Mouse (Mus musculus) midbrain, embryonic 14.5 days (tissue): ENCODE measurements around the gene Foxred2. TPM values are rescaled to one million over a fixed set of nuclear protein-coding genes. Genes with fewer than 3 reads are reported as not detected.

ENCODE experiments used
- ATAC-seq: fragments of 200-750 bp; cut with Nextera tagmentation; 2 replicates; pipeline ENCODE4 v1.8.0; 2017; ENCODE audit warnings: moderate number of reproducible peaks, moderate library complexity; ENCODE audit not compliant: low FRiP score, low TSS enrichment
- DNase-seq: peaks from one replicate; pipeline ENCODE4 v3.0.0-alpha.2; 2015
- H3K27ac ChIP-seq: fragments of 300-500 bp; sonication (generic); replicated peaks from 2 replicates; pipeline ENCODE4 v1.5.1; 2014; ENCODE audit warnings: mild to moderate bottlenecking, low read depth, low read length, moderate library complexity
- H3K27me3 ChIP-seq: fragments of 300-500 bp; sonication (generic); 2 replicates; pipeline ENCODE4 v1.6.1; 2014; ENCODE audit warnings: low read length, control low read depth, mixed read lengths; ENCODE audit not compliant: control insufficient read depth, insufficient read depth
- H3K36me3 ChIP-seq: fragments of 300-500 bp; sonication (generic); 2 replicates; pipeline ENCODE4 v1.6.1; 2014; ENCODE audit warnings: low read length, control low read depth; ENCODE audit not compliant: control insufficient read depth, insufficient read depth
- H3K4me1 ChIP-seq: fragments of 300-500 bp; sonication (generic); 2 replicates; pipeline ENCODE4 v1.6.1; 2014; ENCODE audit warnings: mild to moderate bottlenecking, antibody characterized with exemption, low read length, control low read depth; ENCODE audit not compliant: control insufficient read depth, insufficient read depth
- H3K4me2 ChIP-seq: fragments of 300-500 bp; sonication (generic); 2 replicates; pipeline ENCODE4 v1.6.1; 2014; ENCODE audit warnings: mild to moderate bottlenecking, low read length, moderate library complexity
- H3K4me3 ChIP-seq: fragments of 300-500 bp; sonication (generic); replicated peaks from 2 replicates; pipeline ENCODE4 v1.5.1; 2014; ENCODE audit warnings: low read depth, low read length
- H3K9ac ChIP-seq: fragments of 300-500 bp; sonication (generic); replicated peaks from 2 replicates; pipeline ENCODE4 v1.6.1; 2014; ENCODE audit warnings: mild to moderate bottlenecking, low read length, moderate library complexity
- H3K9me3 ChIP-seq: fragments of 300-500 bp; sonication (generic); 2 replicates; pipeline ENCODE4 v1.6.1; 2016; ENCODE audit warnings: low read length, control low read depth, mixed read lengths; ENCODE audit not compliant: control insufficient read depth
- WGBS: fragments of 180-500 bp; shearing (Covaris S2); extraction: QIAGEN DNeasy Blood & Tissue Kit; methylation state at CpG from one replicate; pipeline ENCODE4 v1.1.7; 2014; 5-methylcytosine and 5-hydroxymethylcytosine counted together
- polyA plus RNA-seq: library from polyadenylated mRNA; unstranded; fragments of >200 nt; fragmentation: Nextera tagmentation; extraction: Ambion mirVana; gene quantifications from 2 replicates; pipeline ENCODE4 v1.2.1, GENCODE M21; 2014

Gene Foxred2
- polyA plus RNA-seq, 1 experiment from 2014 or later: 9.2 TPM

DNA sequence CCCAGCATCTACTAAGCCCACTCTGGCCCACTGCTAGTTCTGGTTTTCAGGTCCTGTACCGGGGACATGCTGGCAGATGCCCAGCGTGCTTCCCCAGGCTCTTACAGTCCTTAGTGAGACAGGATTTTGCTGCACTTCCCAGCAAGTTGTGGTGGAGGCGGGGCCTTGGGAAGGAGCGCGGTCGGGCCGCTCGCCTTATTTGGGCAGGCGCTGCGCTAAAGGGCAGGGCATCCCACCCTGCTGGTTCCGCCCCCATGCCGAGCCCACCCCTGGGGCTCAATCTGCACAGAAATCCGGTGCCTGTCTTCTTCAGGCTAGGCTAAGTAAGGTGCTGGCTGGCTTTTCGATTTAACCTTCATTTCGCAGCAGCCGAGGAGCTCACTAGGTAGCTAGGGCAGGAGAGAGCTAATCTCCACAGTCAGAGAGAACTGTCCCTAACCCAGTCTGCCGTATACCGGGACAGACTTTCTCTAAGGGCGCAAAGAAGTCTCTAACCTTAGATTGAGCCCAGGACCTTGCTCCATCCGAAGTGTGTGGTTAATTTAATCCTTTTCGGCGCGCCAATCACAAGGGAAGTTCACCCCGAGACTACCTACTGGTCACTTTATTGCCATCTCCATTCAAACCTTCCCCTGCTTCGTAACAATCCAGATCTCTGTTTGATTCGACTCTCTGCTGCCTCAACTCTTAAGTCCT is 51.1 kb downstream of the Foxred2 start:
- no peaks in the 10 kb centered on the region for H3K4me1 ChIP-seq
- H3K9me3 ChIP-seq: no peaks in the 10 kb centered on the region
- ATAC-seq (no peak), DNase-seq (peak; percentile 66)
- H3K27me3 ChIP-seq: peaks cover 10% of the 10 kb centered on the region; the same call in 1 of the 2 replicates
- no peak overlapping the region for H3K27ac ChIP-seq
- peak overlapping the region; percentile 27 for H3K4me3 ChIP-seq
- WGBS: 3% methylated on average over 26 of the region's 26 CpGs
- H3K36me3 ChIP-seq: no peaks in the 10 kb centered on the region
- H3K4me2 ChIP-seq: peak overlapping the region; percentile 62
- peak overlapping the region; percentile 44; the same call in 1 of the 2 replicates for H3K9ac ChIP-seq

DNA sequence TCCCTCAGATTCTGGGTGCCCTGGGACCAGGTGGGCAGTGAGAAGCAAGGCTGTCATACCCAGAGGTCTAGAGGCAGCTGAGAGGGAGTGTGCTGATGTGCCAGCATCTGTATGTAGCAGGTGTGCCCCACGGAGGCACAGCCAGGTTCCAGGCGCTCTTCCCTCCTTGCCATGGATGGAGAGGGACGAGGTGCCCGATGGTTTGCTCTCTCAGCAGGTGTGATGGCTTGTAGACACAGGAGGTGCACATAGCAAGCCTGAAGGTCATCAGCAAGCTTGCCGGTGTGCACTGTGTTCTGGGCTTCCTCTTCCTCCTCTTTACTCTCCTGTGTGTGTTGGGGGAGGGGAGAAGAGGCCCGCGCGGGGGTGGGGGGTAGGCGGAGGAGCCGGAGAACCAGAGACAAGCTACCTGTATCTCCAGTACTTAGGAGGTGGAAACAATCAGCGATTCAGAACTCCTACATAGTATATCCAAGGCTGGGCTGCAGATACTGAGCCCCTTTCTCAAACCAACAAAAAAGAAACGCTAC is 52.1 kb downstream of the Foxred2 start:
- WGBS: 36% methylated on average over 12 of the region's 12 CpGs
- H3K27ac ChIP-seq: no peak overlapping the region
- H3K9ac ChIP-seq: no peak overlapping the region
- no peak overlapping the region for H3K4me3 ChIP-seq
- no peaks in the 10 kb centered on the region for H3K36me3 ChIP-seq
- no peaks in the 10 kb centered on the region for H3K9me3 ChIP-seq
- no peaks in the 10 kb centered on the region for H3K4me1 ChIP-seq
- no peak overlapping the region for H3K4me2 ChIP-seq
- DNase-seq: no peak
- ATAC-seq: no peak
- H3K27me3 ChIP-seq: peaks cover 10% of the 10 kb centered on the region; the same call in 1 of the 2 replicates

GRCm38 (mm10) chr15:77903176-77903575 is 53.3 kb downstream of the Foxred2 start:
- ATAC-seq (no peak), DNase-seq (no peak)
- Histone ChIP-seq H3K9me3 (no peaks in the 10 kb centered on the region), H3K36me3 (no peaks in the 10 kb centered on the region), H3K4me3 (no peak overlapping the region), H3K9ac (no peak overlapping the region), H3K27ac (no peak overlapping the region), H3K4me1 (no peaks in the 10 kb centered on the region), H3K4me2 (no peak overlapping the region), H3K27me3 (peaks cover 10% of the 10 kb centered on the region; the same call in 1 of the 2 replicates)
- 57% methylated on average over 5 of the region's 5 CpGs for WGBS

DNA sequence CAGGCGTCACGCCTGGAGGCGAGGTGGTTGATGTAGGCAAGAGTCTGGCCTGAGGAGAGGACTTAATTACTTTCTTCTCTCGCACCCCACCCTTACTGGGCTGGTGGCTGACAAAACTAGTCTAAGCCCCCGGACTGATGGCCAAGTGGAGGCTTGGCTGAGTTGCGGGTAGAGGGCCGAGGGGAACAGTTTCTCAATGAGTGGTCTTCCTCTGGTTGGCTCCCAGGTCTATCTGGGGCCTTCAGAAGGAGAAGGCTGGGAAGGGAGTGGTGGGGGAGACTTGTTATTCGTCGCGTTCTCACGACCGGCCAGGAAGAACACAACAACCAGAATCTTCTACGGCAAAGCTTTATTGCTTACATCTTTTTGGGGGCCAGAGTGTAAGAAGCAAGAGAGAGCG is 61.6 kb downstream of the Foxred2 start:
- Histone ChIP-seq H3K4me3 (no peak overlapping the region), H3K4me2 (no peak overlapping the region), H3K9me3 (no peaks in the 10 kb centered on the region), H3K36me3 (no peaks in the 10 kb centered on the region), H3K27ac (no peak overlapping the region), H3K9ac (no peak overlapping the region), H3K4me1 (no peaks in the 10 kb centered on the region), H3K27me3 (no peaks in the 10 kb centered on the region)
- ATAC-seq (no peak), DNase-seq (no peak)
- 86% methylated on average over 13 of the region's 14 CpGs for WGBS

GRCm38 (mm10) chr15:77893292-77893691 is 63.2 kb downstream of the Foxred2 start:
- Histone ChIP-seq H3K27ac (no peak overlapping the region), H3K27me3 (no peaks in the 10 kb centered on the region), H3K4me3 (no peak overlapping the region), H3K9ac (no peak overlapping the region), H3K4me1 (no peaks in the 10 kb centered on the region), H3K36me3 (no peaks in the 10 kb centered on the region), H3K9me3 (no peaks in the 10 kb centered on the region), H3K4me2 (no peak overlapping the region)
- WGBS: 83% methylated on average over 10 of the region's 10 CpGs
- no peak for DNase-seq
- ATAC-seq: no peak

- WGBS: 81% methylated on average over 10 of the region's 10 CpGs
- H3K4me2 ChIP-seq: no peak overlapping the region
- no peak overlapping the region for H3K27ac ChIP-seq
- H3K27me3 ChIP-seq: no peaks in the 10 kb centered on the region
- no peak for DNase-seq
- H3K9me3 ChIP-seq: no peaks in the 10 kb centered on the region
- no peak for ATAC-seq
- H3K4me1 ChIP-seq: no peaks in the 10 kb centered on the region
- H3K36me3 ChIP-seq: no peaks in the 10 kb centered on the region
- no peak overlapping the region for H3K4me3 ChIP-seq
- H3K9ac ChIP-seq: no peak overlapping the region
These were observed 64.1 kb downstream of the Foxred2 start for GRCm38 (mm10) chr15:77892420-77892819.

GRCm38 (mm10) chr15:77891766-77892165 is 64.8 kb downstream of the Foxred2 start:
- Histone ChIP-seq H3K4me2 (no peak overlapping the region), H3K27ac (no peak overlapping the region), H3K4me3 (no peak overlapping the region), H3K9ac (no peak overlapping the region), H3K9me3 (no peaks in the 10 kb centered on the region), H3K36me3 (no peaks in the 10 kb centered on the region), H3K27me3 (no peaks in the 10 kb centered on the region), H3K4me1 (no peaks in the 10 kb centered on the region)
- ATAC-seq (no peak), DNase-seq (no peak)
- 89% methylated on average over 8 of the region's 8 CpGs for WGBS
